In genomic region chr5:112391676-112392323, GRCm38 (mm10) we compare ENCODE assay signal across 22 mouse cellular contexts. TPM values are rescaled to one million over a fixed set of nuclear protein-coding genes. Genes with fewer than 3 reads are reported as not detected.
A peak's percentile ranks its signal among the peaks of the same experiment; 100 is the strongest.
DNase-seq lines count a peak whose midpoint lies in the region; TF ChIP-seq lines count a peak whose summit lies in the region.
"Had no signal": no experiment of that assay in that cellular context is flagged by ENCODE, and none has a peak within 500 bp of the region (broad histone marks: within the 10 kb centered on the region; RNA-seq: fewer than 3 reads in every experiment).

No protein-coding gene starts in this region.

- no peaks in the 10 kb centered on the region for H3K27me3 ChIP-seq in cerebellum, adult 2 months (ENCODE audit: control insufficient read depth, insufficient read depth, low read length)
- H3K27me3 ChIP-seq in E14TG2a.4 (ENCODE audit: insufficient read depth, low read length) = peaks cover 72% of the 10 kb centered on the region
- H3K27me3 ChIP-seq: neural tube, embryonic 13.5 days had no signal

- no peaks in the 10 kb centered on the region for H3K36me3 ChIP-seq in E14TG2a.4 (ENCODE audit: insufficient read depth, low read length)
- H3K36me3 ChIP-seq: kidney, embryonic 15.5 days had no signal

- peak overlapping the region; percentile 26; the same call in 1 of the 2 replicates for H3K27ac ChIP-seq in cerebellum, adult 2 months (ENCODE audit: insufficient read depth, low read length)
- peak overlapping the region; percentile 1; the same call in 1 of the 2 replicates for H3K27ac ChIP-seq in left cerebral cortex, adult 2 months
- H3K27ac ChIP-seq: kidney, embryonic 15.5 days; liver, embryonic 14.5 days; midbrain, embryonic 12.5 days; neural tube, embryonic 13.5 days had no signal

- H3K4me1 ChIP-seq in cerebellum, adult 2 months (ENCODE audit: control insufficient read depth, insufficient read depth, low read length) = peaks cover 36% of the 10 kb centered on the region
- H3K4me1 ChIP-seq in E14TG2a.4 (replicated peaks; ENCODE audit: low read depth, low read length) = peaks cover 51% of the 10 kb centered on the region

- peak; percentile 57 to 59 for DNase-seq in cerebellum, adult 2 months
- DNase-seq in cerebellum, postnatal 4 days (ENCODE audit: low spot score in 2 of 2) = no peak
- DNase-seq in left cerebral cortex, adult 2 months (ENCODE audit: extremely low spot score in 1 of 2, low spot score in 2 of 2) = no peak
- no peak for DNase-seq in left cerebral cortex, adult 9 months (ENCODE audit: low spot score in 2 of 2)
- DNase-seq in brain, adult 2 months (ENCODE audit: low read depth, low spot score) = peak; percentile 58
- no peak for DNase-seq in heart, postnatal 10 days
- no peak for DNase-seq in lung, postnatal 10 days
- DNase-seq: adrenal gland, adult 2 months; heart, adult 11 months; lung, postnatal 14 days; spleen, adult 18-20 months; thymus, postnatal 25 days had no signal

- peak overlapping the region; percentile 27 for H3K4me3 ChIP-seq in cerebellum, adult 2 months (replicated peaks; ENCODE audit: insufficient read depth, low read depth, low read length)
- no peak overlapping the region for H3K4me3 ChIP-seq in left cerebral cortex, adult 2 months
- peak overlapping the region; percentile 66 for H3K4me3 ChIP-seq in E14TG2a.4 (replicated peaks; ENCODE audit: low read length)
- H3K4me3 ChIP-seq: kidney, embryonic 15.5 days; midbrain, embryonic 12.5 days; neural tube, embryonic 13.5 days had no signal

- no peak for TF ChIP-seq POLR2A in cerebellum, adult 2 months (IDR thresholded peaks at IDR 0.05; ENCODE audit: borderline replicate concordance, insufficient read depth, low read length)

- TF ChIP-seq CTCF in cerebellum, adult 2 months (IDR thresholded peaks at IDR 0.05; ENCODE audit: borderline replicate concordance, insufficient read depth, low read depth, low read length) = no peak
- no peak for TF ChIP-seq CTCF in left cerebral cortex, adult 2 months (IDR thresholded peaks at IDR 0.05)
- no peak for TF ChIP-seq CTCF in E14TG2a.4 (conservative IDR thresholded peaks at IDR 0.05; ENCODE audit: low read length)

- WGBS in cerebellum, adult 2 months = 21% methylated on average over 27 of the region's 27 CpGs

- H3K9me3 ChIP-seq in E14TG2a.4 (ENCODE audit: low read length) = no peaks in the 10 kb centered on the region
- H3K9me3 ChIP-seq: kidney, embryonic 15.5 days; midbrain, embryonic 12.5 days; neural tube, embryonic 13.5 days had no signal

- intact Hi-C loops in left cerebral cortex, adult 2 months (cut with DNase I) = loop anchor here (5.0 kb wide), 1 partner anchor 36 kb away; no protein-coding TSS in a partner anchor
- intact Hi-C loops in heart, postnatal 10 days (cut with DNase I) = no loop called here

RNA-seq across cellular contexts. Expression of gene Asphd2, which starts 2.9 kb away (rescaled TPM):
- 87.9 and 92.7 TPM in 2 replicates for polyA plus RNA-seq in cerebellum, adult 2 months (2012; rRNA removed)
- total RNA-seq in left cerebral cortex, adult 2 months (2021) = 100 to 1,000 TPM; 180 to 183 TPM
- 1 to 10 TPM in 1 of 2 experiments, under 1 TPM in 1; 0.57 to 1.1 TPM for total RNA-seq in heart, postnatal 10 days (2021)
- polyA plus RNA-seq: inflammation-experienced regulatory T-cells, adult 6 months had no signal

RNA-seq across cellular contexts. Expression of gene Gm6583, which starts 36.0 kb away (rescaled TPM):
- polyA plus RNA-seq in cerebellum, adult 2 months (2012; rRNA removed) = not detected in 2 replicates
- not detected for total RNA-seq in left cerebral cortex, adult 2 months (2021)
- total RNA-seq in heart, postnatal 10 days (2021) = under 1 TPM; 0.10 to 0.19 TPM
- total RNA-seq: layer of hippocampus, adult 8-10 months had no signal
- polyA plus RNA-seq: adrenal gland, adult 2 months had no signal

RNA-seq across cellular contexts. Expression of gene Hps4, which starts 48.9 kb away (rescaled TPM):
- polyA plus RNA-seq in cerebellum, adult 2 months (2012; rRNA removed) = 47.4 and 54.5 TPM in 2 replicates
- total RNA-seq in left cerebral cortex, adult 2 months (2021) = 10 to 100 TPM; 26.9 to 38.3 TPM
- 10 to 100 TPM; 11.5 to 12.8 TPM for total RNA-seq in heart, postnatal 10 days (2021)

RNA-seq across cellular contexts. Expression of gene Srrd, which starts 49.0 kb away (rescaled TPM):
- polyA plus RNA-seq in cerebellum, adult 2 months (2012; rRNA removed) = 56.6 and 61.3 TPM in 2 replicates
- total RNA-seq in left cerebral cortex, adult 2 months (2021) = 10 to 100 TPM; 23.1 to 29.9 TPM
- total RNA-seq in heart, postnatal 10 days (2021) = 10 to 100 TPM; 10.2 to 12.5 TPM

RNA-seq across cellular contexts. Expression of gene Gm6588, which starts 57.4 kb away (rescaled TPM):
- not detected in 2 replicates for polyA plus RNA-seq in cerebellum, adult 2 months (2012; rRNA removed)
- not detected for total RNA-seq in left cerebral cortex, adult 2 months (2021)
- not detected for total RNA-seq in heart, postnatal 10 days (2021)
- total RNA-seq: adrenal gland, adult 2 months; layer of hippocampus, adult 8-10 months had no signal
- polyA plus RNA-seq: adrenal gland, adult 2 months; heart, embryonic 16.5 days; inflammation-experienced regulatory T-cells, adult 6 months; kidney, embryonic 15.5 days; limb, embryonic 11.5 days; liver, embryonic 14.5 days; Patski had no signal

Comparison
In these comparisons a context has a peak if more than half of its experiments do, and no peak if none do; other contexts are left out.
1. DNase-seq: peak in cerebellum, adult 2 months (2 of 2) and brain, adult 2 months (single experiment); none in cerebellum, postnatal 4 days (0 of 2), left cerebral cortex, adult 2 months (0 of 2), left cerebral cortex, adult 9 months (0 of 2), heart, postnatal 10 days (0 of 2) and lung, postnatal 10 days (single experiment).
2. RNA of gene Asphd2, which starts 2.9 kb away (total RNA-seq): 180 to 183 TPM in left cerebral cortex, adult 2 months; 0.57 to 1.1 TPM in heart, postnatal 10 days; every median in the first group is over 10 times any median in the second.